8 mouse cellular contexts compared by ENCODE assay signal in the genomic region with DNA sequence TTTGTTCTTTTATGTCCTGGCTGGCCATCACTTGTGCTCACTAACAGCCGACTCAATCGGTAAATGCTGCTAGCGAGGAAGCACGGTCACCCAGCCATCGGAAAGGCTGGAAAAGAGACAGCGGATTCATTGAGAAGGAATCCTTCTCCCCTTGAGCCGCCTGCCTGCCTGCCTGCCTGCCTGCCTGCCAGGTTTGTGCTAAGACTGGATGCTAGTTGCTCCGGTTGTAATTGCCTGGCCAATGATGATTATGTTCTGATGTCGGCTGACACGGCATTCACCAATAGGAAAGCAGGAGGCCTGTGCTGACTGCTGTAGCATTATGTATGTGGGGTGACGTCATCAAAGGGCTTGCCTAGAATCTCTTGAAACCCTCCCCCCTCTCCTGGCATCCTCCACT. TPM values are rescaled to one million over a fixed set of nuclear protein-coding genes. Genes with fewer than 3 reads are reported as not detected.
A peak's percentile ranks its signal among the peaks of the same experiment; 100 is the strongest.
DNase-seq lines count a peak whose midpoint lies in the region; ATAC-seq lines count a peak whose summit lies in the region.

No protein-coding gene starts in this region.

- peaks cover 11% of the 10 kb centered on the region for H3K4me1 ChIP-seq in hindbrain, embryonic 11.5 days (replicated peaks; ENCODE audit: control insufficient read depth, insufficient read depth, low read length)

- H3K27me3 ChIP-seq in hindbrain, embryonic 11.5 days (ENCODE audit: control insufficient read depth, insufficient read depth, low read length): no peaks in the 10 kb centered on the region

- ATAC-seq in frontal cortex, adult (ENCODE audit: low TSS enrichment): peak; percentile 87
- peak; percentile 90 for ATAC-seq in hindbrain, embryonic 11.5 days (ENCODE audit: low FRiP score)

- DNase-seq in MN1 (ENCODE audit: low spot score): peak; percentile 95
- peak; percentile 99 for DNase-seq in cerebellum, adult 9-10 months
- DNase-seq in hindbrain, embryonic 11.5 days (ENCODE audit: low spot score): peak; percentile 93
- peak; percentile 80 to 86 for DNase-seq in layer of hippocampus, postnatal 10 days (ENCODE audit: low spot score in 2 of 2)
- peak; percentile 91 for DNase-seq in lung, postnatal 10 days
- DNase-seq in ovary, postnatal 36 days (ENCODE audit: low spot score): peak; percentile 69
- peak; percentile 79 for DNase-seq in thymus, postnatal 25 days

- no peaks in the 10 kb centered on the region for H3K9me3 ChIP-seq in hindbrain, embryonic 11.5 days (ENCODE audit: control insufficient read depth, low read length)

- peak overlapping the region; percentile 96 for H3K27ac ChIP-seq in hindbrain, embryonic 11.5 days (ENCODE audit: low read depth, low read length)

- peak overlapping the region; percentile 85 for H3K4me3 ChIP-seq in hindbrain, embryonic 11.5 days (ENCODE audit: low read depth, low read length)

- H3K4me2 ChIP-seq in hindbrain, embryonic 11.5 days (replicated peaks; ENCODE audit: low read depth, low read length): peak overlapping the region; percentile 71

- H3K9ac ChIP-seq in hindbrain, embryonic 11.5 days (ENCODE audit: low read depth, low read length): peak overlapping the region; percentile 63

- no peaks in the 10 kb centered on the region for H3K36me3 ChIP-seq in hindbrain, embryonic 11.5 days (ENCODE audit: control insufficient read depth, insufficient read depth, low read length)

- WGBS in hindbrain, embryonic 11.5 days: under 1% methylated on average over 11 of the region's 11 CpGs

RNA-seq across cellular contexts. Expression of gene Elovl6, which starts 4.0 kb away (rescaled TPM):
- polyA plus RNA-seq in hindbrain, embryonic 11.5 days (2014; fragmentation: Nextera tagmentation; extraction: Ambion mirVana): 46.5 and 46.8 TPM in 2 replicates
- 10 to 100 TPM; 53.8 to 55.6 TPM for total RNA-seq in layer of hippocampus, postnatal 10 days (2021)

Comparison
In these comparisons a context has a peak if more than half of its experiments do, and no peak if none do; other contexts are left out.
1. Peak in every context shown above with its lines: DNase-seq, ATAC-seq, H3K4me3 ChIP-seq and H3K27ac ChIP-seq.